Mouse (Mus musculus) CD4-positive, CD25-positive, alpha-beta regulatory T cell (primary cell): ENCODE measurements around the gene Gm14692. TPM values are rescaled to one million over a fixed set of nuclear protein-coding genes. Genes with fewer than 3 reads are reported as not detected.

Experiments used
- polyA plus RNA-seq: library from polyadenylated mRNA; unstranded; fragments of 100-300 nt; shearing (Covaris generic); gene quantifications from one replicate; pipeline ENCODE4 v1.2.1, GENCODE M21; 2017

The Gm14692 gene
- polyA plus RNA-seq = not detected

DNA sequence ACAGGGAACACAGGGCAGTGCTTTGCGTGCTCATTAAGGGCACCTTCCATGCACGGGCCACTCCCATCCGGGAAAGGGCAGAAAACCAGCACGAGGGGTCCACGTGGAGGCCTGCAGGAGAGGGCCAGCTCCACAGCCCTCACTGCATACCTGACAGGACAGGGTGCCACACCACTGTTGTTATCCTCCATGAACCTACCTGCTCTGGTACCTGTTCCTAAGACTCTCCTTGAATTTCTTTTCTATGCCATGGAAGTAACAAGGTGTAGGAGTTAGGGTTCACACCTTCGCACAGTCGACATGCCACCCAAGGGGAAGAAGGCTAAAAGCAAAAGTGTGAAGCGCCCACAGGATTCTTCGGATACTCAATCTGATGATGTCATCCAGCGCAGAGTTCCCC is at the start of gene Gm14692:
Gene Gm14692 (plus strand): TSS at position 301 of the 400 bp plus-strand sequence.

DNA sequence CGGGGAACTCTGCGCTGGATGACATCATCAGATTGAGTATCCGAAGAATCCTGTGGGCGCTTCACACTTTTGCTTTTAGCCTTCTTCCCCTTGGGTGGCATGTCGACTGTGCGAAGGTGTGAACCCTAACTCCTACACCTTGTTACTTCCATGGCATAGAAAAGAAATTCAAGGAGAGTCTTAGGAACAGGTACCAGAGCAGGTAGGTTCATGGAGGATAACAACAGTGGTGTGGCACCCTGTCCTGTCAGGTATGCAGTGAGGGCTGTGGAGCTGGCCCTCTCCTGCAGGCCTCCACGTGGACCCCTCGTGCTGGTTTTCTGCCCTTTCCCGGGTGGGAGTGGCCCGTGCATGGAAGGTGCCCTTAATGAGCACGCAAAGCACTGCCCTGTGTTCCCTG is 2.0 kb upstream of the Gm14692 start, which contains the start of gene Gm1140:
Gene Gm1140 (minus strand): TSS at position 101 of the 400 bp plus-strand sequence.

Other genes starting within 250 kb of the Gm14692 start
- gene Gm1140, start 2.1 kb upstream of the Gm14692 start, polyA plus RNA-seq = not detected
- gene 4933436I01Rik, start 225.8 kb downstream of the Gm14692 start, polyA plus RNA-seq = not detected